Mouse (Mus musculus): ENCODE measurements around the gene Hdac1. TPM values are rescaled to one million over a fixed set of nuclear protein-coding genes. Genes with fewer than 3 reads are reported as not detected.

Hdac1 gene
- total and polyA plus RNA-seq, 3 experiments = 63.6 to 86.5 (median 76.7) TPM

GRCm38 (mm10) chr4:129502327-129502888, 40.1 kb downstream of the Hdac1 start:
- no peaks in the 10 kb centered on the region for H3K36me3 ChIP-seq (replicated peaks)
- DNase-seq (ENCODE audit: low spot score) = no peak
- TF ChIP-seq GATA1 (IDR thresholded peaks at IDR 0.05; ENCODE audit: borderline replicate concordance, low read length) = no peak
- TF ChIP-seq GATA2 (IDR thresholded peaks at IDR 0.05; ENCODE audit: borderline replicate concordance, low read depth, low read length) = no peak
- no peak for TF ChIP-seq POLR2AphosphoS5 (IDR thresholded peaks at IDR 0.05; ENCODE audit: insufficient replicate concordance, low read depth, low read length)
- no peak for TF ChIP-seq TAL1 (conservative IDR thresholded peaks at IDR 0.05; ENCODE audit: low read depth, low read length)
- no peak for TF ChIP-seq CTCF (IDR thresholded peaks at IDR 0.05; ENCODE audit: low read depth, low read length)
- H3K9me3 ChIP-seq (replicated peaks) = no peaks in the 10 kb centered on the region
- ATAC-seq (ENCODE audit: extremely low read depth, insufficient number of reproducible peaks, low FRiP score, poor library complexity, severe bottlenecking) = no peak
- no peak overlapping the region for H3K4me3 ChIP-seq (ENCODE audit: low read depth, low read length)
- peaks cover 62% of the 10 kb centered on the region for H3K27me3 ChIP-seq (ENCODE audit: insufficient read depth, low read length)
- H3K4me1 ChIP-seq (ENCODE audit: insufficient read depth, low read depth, low read length) = peaks cover 31% of the 10 kb centered on the region

- Histone ChIP-seq H3K4me3 (ENCODE audit: low read depth, low read length) (peak overlapping the region; percentile 72), H3K27me3 (ENCODE audit: insufficient read depth, low read length) (peaks cover 65% of the 10 kb centered on the region), H3K36me3 (replicated peaks) (no peaks in the 10 kb centered on the region), H3K4me1 (ENCODE audit: insufficient read depth, low read depth, low read length) (peaks cover 40% of the 10 kb centered on the region), H3K9me3 (replicated peaks) (no peaks in the 10 kb centered on the region)
- DNase-seq (ENCODE audit: low spot score) (peak; percentile 81), ATAC-seq (ENCODE audit: extremely low read depth, insufficient number of reproducible peaks, low FRiP score, poor library complexity, severe bottlenecking) (peak; percentile 66)
- TF ChIP-seq POLR2AphosphoS5 (IDR thresholded peaks at IDR 0.05; ENCODE audit: insufficient replicate concordance, low read depth, low read length) (no peak), TAL1 (conservative IDR thresholded peaks at IDR 0.05; ENCODE audit: low read depth, low read length) (no peak), GATA1 (IDR thresholded peaks at IDR 0.05; ENCODE audit: borderline replicate concordance, low read length) (no peak)
Observed at GRCm38 (mm10) chr4:129500607-129501566, 41.6 kb downstream of the Hdac1 start.

GRCm38 (mm10) chr4:129500017-129500416, 42.5 kb downstream of the Hdac1 start:
- Histone ChIP-seq H3K4me1 (ENCODE audit: insufficient read depth, low read depth, low read length) (peaks cover 42% of the 10 kb centered on the region), H3K9me3 (replicated peaks) (no peaks in the 10 kb centered on the region), H3K27me3 (ENCODE audit: insufficient read depth, low read length) (peaks cover 61% of the 10 kb centered on the region), H3K4me3 (ENCODE audit: low read depth, low read length) (no peak overlapping the region; the same call in 1 of the 2 replicates), H3K36me3 (replicated peaks) (no peaks in the 10 kb centered on the region)
- TF ChIP-seq CTCF (IDR thresholded peaks at IDR 0.05; ENCODE audit: low read depth, low read length) = no peak
- no peak for TF ChIP-seq POLR2AphosphoS5 (IDR thresholded peaks at IDR 0.05; ENCODE audit: insufficient replicate concordance, low read depth, low read length)
- no peak for TF ChIP-seq GATA1 (IDR thresholded peaks at IDR 0.05; ENCODE audit: borderline replicate concordance, low read length)
- TF ChIP-seq TAL1 (conservative IDR thresholded peaks at IDR 0.05; ENCODE audit: low read depth, low read length) = no peak
- TF ChIP-seq GATA2 (IDR thresholded peaks at IDR 0.05; ENCODE audit: borderline replicate concordance, low read depth, low read length) = no peak
- DNase-seq (ENCODE audit: low spot score) (no peak), ATAC-seq (ENCODE audit: extremely low read depth, insufficient number of reproducible peaks, low FRiP score, poor library complexity, severe bottlenecking) (no peak)

- no peak for ATAC-seq (ENCODE audit: extremely low read depth, insufficient number of reproducible peaks, low FRiP score, poor library complexity, severe bottlenecking)
- H3K9me3 ChIP-seq (replicated peaks) = no peaks in the 10 kb centered on the region
- DNase-seq (ENCODE audit: low spot score) = no peak
- H3K4me3 ChIP-seq (ENCODE audit: low read depth, low read length) = no peak overlapping the region
- peaks cover 42% of the 10 kb centered on the region for H3K4me1 ChIP-seq (ENCODE audit: insufficient read depth, low read depth, low read length)
- H3K27me3 ChIP-seq (ENCODE audit: insufficient read depth, low read length) = peaks cover 59% of the 10 kb centered on the region
- no peak for TF ChIP-seq TAL1 (conservative IDR thresholded peaks at IDR 0.05; ENCODE audit: low read depth, low read length)
- TF ChIP-seq POLR2AphosphoS5 (IDR thresholded peaks at IDR 0.05; ENCODE audit: insufficient replicate concordance, low read depth, low read length) = no peak
- TF ChIP-seq GATA2 (IDR thresholded peaks at IDR 0.05; ENCODE audit: borderline replicate concordance, low read depth, low read length) = no peak
- TF ChIP-seq CTCF (IDR thresholded peaks at IDR 0.05; ENCODE audit: low read depth, low read length) = no peak
- no peak for TF ChIP-seq GATA1 (IDR thresholded peaks at IDR 0.05; ENCODE audit: borderline replicate concordance, low read length)
- H3K36me3 ChIP-seq (replicated peaks) = no peaks in the 10 kb centered on the region
Observed at GRCm38 (mm10) chr4:129498941-129499340, 43.6 kb downstream of the Hdac1 start.

- Histone ChIP-seq H3K4me1 (ENCODE audit: insufficient read depth, low read depth, low read length) (peaks cover 32% of the 10 kb centered on the region), H3K9me3 (replicated peaks) (no peaks in the 10 kb centered on the region), H3K4me3 (ENCODE audit: low read depth, low read length) (no peak overlapping the region), H3K36me3 (replicated peaks) (no peaks in the 10 kb centered on the region), H3K27me3 (ENCODE audit: insufficient read depth, low read length) (peaks cover 40% of the 10 kb centered on the region)
- ATAC-seq (ENCODE audit: extremely low read depth, insufficient number of reproducible peaks, low FRiP score, poor library complexity, severe bottlenecking) = no peak
- DNase-seq (ENCODE audit: low spot score) = no peak
- TF ChIP-seq GATA2 (IDR thresholded peaks at IDR 0.05; ENCODE audit: borderline replicate concordance, low read depth, low read length) (no peak), TAL1 (conservative IDR thresholded peaks at IDR 0.05; ENCODE audit: low read depth, low read length) (no peak), GATA1 (IDR thresholded peaks at IDR 0.05; ENCODE audit: borderline replicate concordance, low read length) (no peak), POLR2AphosphoS5 (IDR thresholded peaks at IDR 0.05; ENCODE audit: insufficient replicate concordance, low read depth, low read length) (no peak)
Observed at GRCm38 (mm10) chr4:129496631-129497030, 45.9 kb downstream of the Hdac1 start.
